Mouse (Mus musculus) ES-Bruce4 (cell line): ENCODE measurements around the gene Cgrrf1. TPM values are rescaled to one million over a fixed set of nuclear protein-coding genes. Genes with fewer than 3 reads are reported as not detected.

Experiments
- H3K27ac ChIP-seq: 2 replicates; pipeline ENCODE4 v1.5.1; 2012; ENCODE audit warnings: low read length, inconsistent platforms; ENCODE audit not compliant: insufficient read depth
- H3K27me3 ChIP-seq: 2 replicates; pipeline ENCODE4 v1.6.1; 2012; ENCODE audit warnings: mild to moderate bottlenecking, low read length, inconsistent platforms; ENCODE audit not compliant: control insufficient read depth, poor library complexity, insufficient read depth, severe bottlenecking
- H3K36me3 ChIP-seq: 2 replicates; pipeline ENCODE4 v1.6.1; 2012; ENCODE audit warnings: inconsistent platforms, mild to moderate bottlenecking, low read length, moderate library complexity; ENCODE audit not compliant: control insufficient read depth, poor library complexity, insufficient read depth, severe bottlenecking
- H3K4me1 ChIP-seq: one replicate; pipeline ENCODE4 v1.8.1; 2011; ENCODE audit warnings: low read length; ENCODE audit not compliant: control insufficient read depth, insufficient read depth
- H3K4me3 ChIP-seq: 2 replicates; pipeline ENCODE4 v1.5.1; 2011; ENCODE audit warnings: low read depth, mild to moderate bottlenecking, low read length
- H3K9ac ChIP-seq: 2 replicates; pipeline ENCODE4 v1.6.1; 2012; ENCODE audit warnings: low read depth, mild to moderate bottlenecking, inconsistent platforms; ENCODE audit not compliant: poor library complexity, severe bottlenecking
- H3K9me3 ChIP-seq: replicated peaks from 2 replicates; pipeline ENCODE4 v1.6.1; 2012; ENCODE audit warnings: mild to moderate bottlenecking, low read length, inconsistent platforms; ENCODE audit not compliant: control insufficient read depth, poor library complexity, insufficient read depth, severe bottlenecking
- CTCF ChIP-seq: IDR thresholded peaks from one replicate; pipeline ENCODE4 v1.8.1; 2011; ENCODE audit warnings: low read depth, low read length
- EP300 ChIP-seq: IDR thresholded peaks from 2 replicates; pipeline ENCODE4 v1.6.1; 2011; ENCODE audit warnings: low read depth, low read length; ENCODE audit not compliant: insufficient read depth
- POLR2A ChIP-seq: IDR thresholded peaks from one replicate; pipeline ENCODE4 v1.8.1; 2011; ENCODE audit warnings: low read length; ENCODE audit not compliant: insufficient read depth
- polyA plus RNA-seq: library from polyadenylated mRNA; stranded (reverse); fragments of >200 nt; gene quantifications from 2 replicates; pipeline ENCODE4 v1.2.4, GENCODE M21; 2011; ENCODE audit warnings: low read depth; ENCODE audit not compliant: missing spikeins, insufficient read depth, insufficient read length

Gene Cgrrf1
- polyA plus RNA-seq, 1 experiment = 12.4 TPM

DNA sequence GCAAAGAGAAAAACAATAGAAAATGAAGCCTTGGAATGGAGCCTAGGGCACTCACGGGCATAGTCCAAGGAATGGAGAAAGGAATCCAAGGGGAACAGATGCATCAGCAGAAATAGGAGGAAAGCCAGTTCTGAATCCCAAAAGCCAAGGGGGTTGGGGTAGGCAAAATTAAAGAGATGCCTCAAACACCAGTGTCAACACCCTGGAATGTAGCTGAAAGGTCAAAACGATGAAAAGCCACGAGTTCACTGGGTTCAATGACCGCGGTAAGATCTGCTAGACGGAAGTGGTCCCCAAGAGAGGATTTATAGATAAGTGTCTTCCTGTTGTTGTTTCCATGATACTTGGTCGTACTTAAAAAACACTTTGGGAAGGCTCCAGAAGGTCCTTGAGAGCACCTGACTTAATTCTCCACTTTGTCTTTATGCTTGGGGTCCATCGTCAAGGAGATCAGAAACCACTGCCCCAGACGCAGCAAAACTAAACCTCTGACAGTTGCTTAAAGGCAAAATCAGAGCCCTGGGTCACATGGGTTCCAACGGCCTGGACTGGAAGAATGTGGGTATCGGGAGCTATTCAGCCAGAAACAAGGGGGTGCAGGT lies 10.6 kb upstream of the Cgrrf1 start:
- peak overlapping the region; percentile 6; the same call in 1 of the 2 replicates for H3K27ac ChIP-seq
- no peaks in the 10 kb centered on the region for H3K9me3 ChIP-seq
- no peaks in the 10 kb centered on the region for H3K27me3 ChIP-seq
- peaks cover 4% of the 10 kb centered on the region for H3K36me3 ChIP-seq
- no peak for TF ChIP-seq POLR2A
- TF ChIP-seq EP300 = no peak
- TF ChIP-seq CTCF = no peak
- H3K4me1 ChIP-seq = peaks cover 2% of the 10 kb centered on the region
- peak overlapping the region; percentile 81 for H3K9ac ChIP-seq
- peak overlapping the region; percentile 82 for H3K4me3 ChIP-seq

DNA sequence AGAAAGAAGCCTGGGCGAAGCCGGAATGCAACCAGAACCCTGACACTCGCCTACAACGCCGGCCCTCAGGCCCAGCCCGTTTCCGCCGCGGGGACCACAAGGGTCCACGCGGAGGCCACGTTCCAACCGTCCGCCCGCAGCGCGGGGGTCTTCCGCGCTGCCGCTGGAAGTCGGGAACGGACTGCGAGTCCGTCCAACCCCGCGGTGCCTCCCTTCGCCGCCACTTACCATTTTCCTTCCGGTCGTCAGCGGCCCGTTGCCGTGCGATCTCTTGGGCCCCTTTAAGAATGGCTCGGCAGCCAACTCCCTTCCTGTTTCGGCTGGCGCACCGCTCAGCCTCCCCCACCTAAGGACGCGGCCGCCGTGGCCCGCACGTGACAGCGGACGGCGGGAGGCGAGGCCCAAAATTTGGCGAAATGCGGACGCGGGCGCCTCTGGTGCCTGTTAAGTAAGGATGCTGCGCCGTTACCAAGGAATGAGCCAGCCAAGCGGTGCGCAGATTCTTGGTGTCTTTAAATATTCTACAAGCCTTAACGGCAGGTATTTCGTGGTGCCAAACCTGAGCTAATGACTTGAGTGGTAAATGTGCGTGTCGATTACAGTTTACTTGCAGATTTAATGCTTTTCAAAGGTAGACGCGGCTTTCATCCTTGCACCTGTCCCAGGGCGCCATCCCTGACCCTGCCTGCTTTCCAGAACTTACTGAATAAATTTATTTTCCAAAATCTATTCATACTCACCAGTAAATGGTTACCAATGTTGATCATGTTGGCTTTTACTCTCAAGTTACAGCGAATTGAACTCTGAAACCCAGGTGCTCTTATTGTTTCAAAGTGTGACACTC lies 9.8 kb upstream of the Cgrrf1 start, which contains the start of gene Gmfb:
Gmfb (minus strand) TSS at position 370 of the 844 bp plus-strand sequence.
- peak within 1 kb of the TSS; percentile 81 for H3K9ac ChIP-seq

DNA sequence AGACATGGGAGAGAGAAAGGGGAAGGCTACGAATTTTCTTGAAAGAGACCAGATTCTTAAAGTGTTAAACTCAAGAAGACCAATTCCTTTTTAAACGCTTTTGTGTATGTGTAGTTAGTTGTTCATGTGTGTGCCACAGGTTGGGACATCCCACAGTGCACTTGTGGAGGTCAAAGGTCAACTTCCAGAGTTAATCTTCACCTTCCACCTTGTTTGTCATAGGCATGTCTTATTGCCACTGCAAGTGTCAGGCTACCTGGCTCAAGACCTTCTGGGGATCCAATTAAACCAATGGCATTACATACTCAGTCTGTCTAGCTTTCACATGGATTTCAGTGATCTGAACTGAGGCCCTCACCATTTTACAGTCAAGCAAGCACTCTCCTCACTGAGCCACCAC lies 7.9 kb upstream of the Cgrrf1 start:
- no peaks in the 10 kb centered on the region for H3K36me3 ChIP-seq
- H3K9ac ChIP-seq = no peak overlapping the region
- no peak overlapping the region for H3K4me3 ChIP-seq
- H3K27me3 ChIP-seq = no peaks in the 10 kb centered on the region
- peaks cover 2% of the 10 kb centered on the region for H3K4me1 ChIP-seq
- TF ChIP-seq EP300 (no peak), CTCF (no peak), POLR2A (no peak)
- no peaks in the 10 kb centered on the region for H3K9me3 ChIP-seq
- H3K27ac ChIP-seq = no peak overlapping the region

More for the DNA sequence above, 9.8 kb upstream of the Cgrrf1 start, which contains the start of gene Gmfb:
- Histone ChIP-seq H3K4me1 (peaks cover 2% of the 10 kb centered on the region), H3K36me3 (peaks cover 1% of the 10 kb centered on the region; the same call in 1 of the 2 replicates), H3K4me3 (peak within 1 kb of the TSS; percentile 82), H3K9me3 (no peaks in the 10 kb centered on the region), H3K27me3 (no peaks in the 10 kb centered on the region), H3K27ac (peak within 1 kb of the TSS; percentile 6; the same call in 1 of the 2 replicates)
- TF ChIP-seq CTCF (no peak), EP300 (peak; percentile 75), POLR2A (peak; percentile 55)

DNA sequence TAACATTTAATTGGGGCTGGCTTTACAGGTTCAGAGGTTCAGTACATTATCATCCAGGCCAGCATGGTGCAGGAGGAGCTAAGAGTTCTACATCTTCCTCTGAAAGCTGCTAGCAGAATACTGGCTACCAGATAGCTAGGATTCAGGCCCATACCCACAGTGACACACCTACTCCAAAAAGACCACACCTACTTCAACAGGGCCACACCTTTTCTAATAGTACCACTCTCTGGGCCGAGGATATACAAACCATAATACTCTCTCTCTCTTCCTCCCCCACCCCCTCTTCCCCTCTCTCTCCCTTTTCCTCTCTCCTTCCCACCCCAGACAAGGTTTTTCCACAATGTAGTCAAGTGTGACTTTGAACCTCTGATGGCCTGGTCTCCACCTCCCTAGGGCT lies 4.5 kb upstream of the Cgrrf1 start:
- TF ChIP-seq EP300 (no peak), CTCF (no peak), POLR2A (no peak)
- Histone ChIP-seq H3K9me3 (no peaks in the 10 kb centered on the region), H3K36me3 (no peaks in the 10 kb centered on the region), H3K27me3 (no peaks in the 10 kb centered on the region), H3K9ac (no peak overlapping the region), H3K27ac (no peak overlapping the region), H3K4me1 (no peaks in the 10 kb centered on the region), H3K4me3 (no peak overlapping the region)

DNA sequence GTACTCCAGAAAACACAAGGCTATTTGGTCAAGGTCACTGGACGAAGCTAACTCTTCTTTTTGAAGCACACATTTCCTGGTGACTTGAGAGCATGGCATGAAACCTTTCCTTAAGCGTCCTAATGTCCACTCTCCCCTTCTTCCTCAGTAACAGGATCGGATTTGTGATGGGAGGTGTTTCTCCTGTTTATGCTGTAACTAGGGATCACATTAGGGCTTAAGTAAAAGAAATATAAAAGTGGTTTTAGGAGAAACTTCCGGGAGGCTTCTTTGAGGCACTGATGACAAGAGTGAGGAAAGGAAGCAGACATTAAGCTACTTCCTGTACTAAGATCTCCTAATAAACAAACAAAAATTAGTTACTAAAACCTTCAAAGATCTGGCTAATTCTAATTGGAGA lies 630 bp upstream of the Cgrrf1 start:
- Histone ChIP-seq H3K4me3 (peak overlapping the region; percentile 80), H3K27me3 (no peaks in the 10 kb centered on the region), H3K36me3 (no peaks in the 10 kb centered on the region), H3K9ac (peak overlapping the region; percentile 75), H3K4me1 (no peaks in the 10 kb centered on the region), H3K9me3 (no peaks in the 10 kb centered on the region), H3K27ac (no peak overlapping the region)
- TF ChIP-seq EP300 (no peak), POLR2A (no peak), CTCF (no peak)
